Mouse (Mus musculus): ENCODE measurements at regions not wholly inside any gene's neighbourhood (a gene's known extent, or its start where the extent isn't known, plus 50 kb on each side); places are given as distances from the start of the nearest gene placed in this dataset.

GRCm38 (mm10) chrX:128585496-128586105 is 849.2 kb upstream of the Cldn34c4 start:
- Histone ChIP-seq H3K36me3 (replicated peaks) (no peaks in the 10 kb centered on the region), H3K27me3 (no peaks in the 10 kb centered on the region), H3K4me3 (replicated peaks) (no peak overlapping the region), H3K9ac (no peak overlapping the region), H3K4me1 (no peaks in the 10 kb centered on the region), H3K27ac (no peak overlapping the region), H3K9me3 (no peaks in the 10 kb centered on the region), H3K4me2 (no peak overlapping the region)
- no peak for ATAC-seq (ENCODE audit: low FRiP score)
- 63% methylated on average over 5 of the region's 5 CpGs for WGBS

GRCm38 (mm10) chrX:128577402-128577801 is 841.0 kb upstream of the Cldn34c4 start:
- Histone ChIP-seq H3K4me2 (no peak overlapping the region), H3K9me3 (no peaks in the 10 kb centered on the region), H3K9ac (no peak overlapping the region), H3K4me1 (peaks cover 4% of the 10 kb centered on the region), H3K27me3 (no peaks in the 10 kb centered on the region), H3K4me3 (replicated peaks) (no peak overlapping the region), H3K27ac (no peak overlapping the region), H3K36me3 (replicated peaks) (no peaks in the 10 kb centered on the region)
- WGBS, result 24% methylated on average over 3 of the region's 3 CpGs
- ATAC-seq (ENCODE audit: low FRiP score), result no peak

- ATAC-seq (ENCODE audit: low FRiP score), result peak; percentile 87; the same call in 1 of the 2 replicates
- no peak overlapping the region for H3K4me3 ChIP-seq (replicated peaks)
Measured at GRCm38 (mm10) chrX:128576269-128576871, 840.0 kb upstream of the Cldn34c4 start.

More at GRCm38 (mm10) chrX:128576269-128576871, 840.0 kb upstream of the Cldn34c4 start:
- Histone ChIP-seq H3K9ac (no peak overlapping the region), H3K4me2 (no peak overlapping the region), H3K27ac (no peak overlapping the region), H3K36me3 (replicated peaks) (no peaks in the 10 kb centered on the region), H3K4me1 (peaks cover 4% of the 10 kb centered on the region), H3K9me3 (no peaks in the 10 kb centered on the region), H3K27me3 (no peaks in the 10 kb centered on the region)
- WGBS, result 11% methylated on average over 5 of the region's 5 CpGs

Data from forebrain, embryonic 12.5 days (tissue).